Mouse (Mus musculus): ENCODE data around the gene Erbb4. TPM values are rescaled to one million over a fixed set of nuclear protein-coding genes. Genes with fewer than 3 reads are reported as not detected.

The Erbb4 gene
- polyA plus RNA-seq, 1 experiment from 2014 or later = 1.0 TPM

GRCm38 (mm10) chr1:68020020-68020419 lies 1087.8 kb downstream of the Erbb4 start:
- Histone ChIP-seq H3K4me3 (no peak overlapping the region), H3K9me3 (no peaks in the 10 kb centered on the region), H3K27me3 (no peaks in the 10 kb centered on the region), H3K9ac (no peak overlapping the region), H3K27ac (no peak overlapping the region), H3K4me1 (no peaks in the 10 kb centered on the region), H3K36me3 (no peaks in the 10 kb centered on the region), H3K4me2 (no peak overlapping the region)
- 70% methylated on average over 1 of the region's 1 CpGs for WGBS
- no peak for ATAC-seq (ENCODE audit: borderline replicate concordance, extremely low read depth, low FRiP score, low TSS enrichment)

GRCm38 (mm10) chr1:68019618-68020017 lies 1088.2 kb downstream of the Erbb4 start:
- Histone ChIP-seq H3K4me3 (no peak overlapping the region), H3K27me3 (no peaks in the 10 kb centered on the region), H3K27ac (no peak overlapping the region), H3K9ac (no peak overlapping the region), H3K4me2 (no peak overlapping the region), H3K9me3 (no peaks in the 10 kb centered on the region), H3K4me1 (no peaks in the 10 kb centered on the region), H3K36me3 (no peaks in the 10 kb centered on the region)
- ATAC-seq (ENCODE audit: borderline replicate concordance, extremely low read depth, low FRiP score, low TSS enrichment) = no peak
- WGBS = 75% methylated on average over 3 of the region's 3 CpGs

Data from lung, embryonic 15.5 days (tissue).